ENCODE assay signal across 12 mouse cellular contexts in the genomic region with DNA sequence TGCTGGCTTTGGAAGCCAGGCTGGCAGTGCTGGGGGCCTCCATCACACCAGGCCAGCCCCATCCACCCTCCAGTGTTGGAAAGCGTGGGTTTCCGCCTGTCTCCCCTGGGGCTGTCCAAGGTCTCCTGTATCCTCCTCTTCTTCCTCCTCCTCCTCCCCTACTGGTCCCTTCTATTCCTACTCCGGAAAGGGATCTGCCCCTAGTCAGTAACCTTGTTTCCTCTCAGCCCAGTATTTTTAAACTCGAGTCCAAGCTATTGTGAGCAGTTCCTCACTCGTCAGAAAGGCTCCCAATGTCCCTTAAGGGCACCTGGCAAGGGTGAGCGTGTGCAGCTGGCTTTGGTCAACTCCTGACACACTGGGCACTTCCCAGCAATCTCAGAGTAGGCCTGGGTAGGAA. TPM values are rescaled to one million over a fixed set of nuclear protein-coding genes. Genes with fewer than 3 reads are reported as not detected.
DNase-seq lines count a peak whose midpoint lies in the region; ATAC-seq lines count a peak whose summit lies in the region.
"Had no signal": no experiment of that assay in that cellular context is flagged by ENCODE, and none has a peak within 500 bp of the region (broad histone marks: within the 10 kb centered on the region; RNA-seq: fewer than 3 reads in every experiment).

No protein-coding gene starts in this region.

- H3K4me1 ChIP-seq in lung, embryonic 16.5 days (replicated peaks; ENCODE audit: control insufficient read depth, insufficient read depth, low read length), result peaks cover 24% of the 10 kb centered on the region
- peaks cover 95% of the 10 kb centered on the region for H3K4me1 ChIP-seq in liver, embryonic 15.5 days (replicated peaks)

- no peak overlapping the region for H3K9ac ChIP-seq in lung, embryonic 16.5 days (ENCODE audit: low read length)
- no peak overlapping the region for H3K9ac ChIP-seq in liver, embryonic 15.5 days
- H3K9ac ChIP-seq: limb, embryonic 13.5 days; midbrain, embryonic 12.5 days had no signal

- H3K9me3 ChIP-seq in lung, embryonic 16.5 days (ENCODE audit: control insufficient read depth, low read length), result no peaks in the 10 kb centered on the region
- H3K9me3 ChIP-seq in liver, embryonic 15.5 days (replicated peaks), result no peaks in the 10 kb centered on the region
- H3K9me3 ChIP-seq: limb, embryonic 13.5 days; midbrain, embryonic 12.5 days had no signal

- H3K36me3 ChIP-seq in lung, embryonic 16.5 days (ENCODE audit: control insufficient read depth, insufficient read depth, low read length), result no peaks in the 10 kb centered on the region
- 0 out of 2 replicates have a peak, but pooled peaks cover 5% of the 10 kb centered on the region for H3K36me3 ChIP-seq in liver, embryonic 15.5 days (replicated peaks)
- H3K36me3 ChIP-seq: limb, embryonic 13.5 days; midbrain, embryonic 12.5 days had no signal

- peak overlapping the region; percentile 23 for H3K27ac ChIP-seq in lung, embryonic 16.5 days (ENCODE audit: low read length)
- H3K27ac ChIP-seq in liver, embryonic 15.5 days (replicated peaks), result peak overlapping the region; percentile 61
- H3K27ac ChIP-seq: layer of hippocampus, adult 2 months; limb, embryonic 13.5 days; midbrain, embryonic 12.5 days had no signal

- H3K4me2 ChIP-seq in lung, embryonic 16.5 days (ENCODE audit: low read depth, low read length), result no peak overlapping the region
- 0 out of 2 replicates have a peak overlapping the region, but pooled peaks have one; percentile 24 for H3K4me2 ChIP-seq in liver, embryonic 15.5 days
- H3K4me2 ChIP-seq: limb, embryonic 13.5 days; midbrain, embryonic 12.5 days had no signal

- H3K4me3 ChIP-seq in lung, embryonic 16.5 days (ENCODE audit: low read length), result no peak overlapping the region
- no peak overlapping the region for H3K4me3 ChIP-seq in liver, embryonic 15.5 days (replicated peaks)
- H3K4me3 ChIP-seq: layer of hippocampus, adult 2 months; limb, embryonic 13.5 days; midbrain, embryonic 12.5 days had no signal

- no peaks in the 10 kb centered on the region for H3K27me3 ChIP-seq in lung, embryonic 16.5 days (ENCODE audit: control insufficient read depth, insufficient read depth, low read depth, low read length)
- H3K27me3 ChIP-seq in liver, embryonic 15.5 days, result no peaks in the 10 kb centered on the region

- ATAC-seq in lung, embryonic 16.5 days (ENCODE audit: low read depth), result peak; percentile 26
- ATAC-seq in liver, embryonic 15.5 days (ENCODE audit: insufficient read depth), result no peak

- 58% methylated on average over 6 of the region's 6 CpGs for WGBS in lung, embryonic 16.5 days
- WGBS in liver, embryonic 15.5 days (ENCODE audit: insufficient replicate concordance), result 47% methylated on average over 6 of the region's 6 CpGs

- peak; percentile 32 for DNase-seq in cerebellum, adult 11-12 months
- no peak for DNase-seq in cerebellum, postnatal 25 days
- DNase-seq in lung, postnatal 4 days, result no peak
- peak; percentile 61 for DNase-seq in kidney, adult 9 months
- DNase-seq in spleen, adult 18-20 months, result no peak
- DNase-seq in frontal cortex, postnatal 14 days (ENCODE audit: low spot score in 2 of 2), result no peak
- DNase-seq: adrenal gland, postnatal 10 days had no signal

RNA-seq across cellular contexts. Expression of a gene that starts 5.3 kb away (rescaled TPM):
- 2.6 and 3.2 TPM in 2 replicates for polyA plus RNA-seq in lung, embryonic 16.5 days (2015; fragmentation: Nextera tagmentation; extraction: Ambion mirVana)
- polyA plus RNA-seq in liver, embryonic 15.5 days (2015; fragmentation: Nextera tagmentation; extraction: Ambion mirVana), result 4.3 TPM in 2 replicates

RNA-seq across cellular contexts. Expression of a gene that starts 6.6 kb away (rescaled TPM):
- polyA plus RNA-seq in lung, embryonic 16.5 days (2015; fragmentation: Nextera tagmentation; extraction: Ambion mirVana), result 0.79 TPM in 1 of 2 replicates, not detected in the other
- polyA plus RNA-seq in liver, embryonic 15.5 days (2015; fragmentation: Nextera tagmentation; extraction: Ambion mirVana), result 0.20 and 0.41 TPM in 2 replicates

Comparison
In these comparisons a context has a peak if more than half of its experiments do, and no peak if none do; other contexts are left out.
1. DNase-seq: peak in cerebellum, adult 11-12 months (single experiment) and kidney, adult 9 months (single experiment); none in cerebellum, postnatal 25 days (0 of 2), lung, postnatal 4 days (0 of 2), spleen, adult 18-20 months (0 of 2) and frontal cortex, postnatal 14 days (0 of 2).